Mouse (Mus musculus) liver, embryonic 14.5 days (tissue): ENCODE results near the gene Rnf144b. TPM values are rescaled to one million over a fixed set of nuclear protein-coding genes. Genes with fewer than 3 reads are reported as not detected.

Experiments used
- ATAC-seq: fragments of 200-750 bp; cut with Nextera tagmentation; 2 replicates; pipeline ENCODE4 v1.8.0; 2017; ENCODE audit warnings: moderate number of reproducible peaks, mild to moderate bottlenecking, moderate library complexity; ENCODE audit not compliant: insufficient read depth
- DNase-seq, 3 experiments: peaks; one replicate each; pipeline ENCODE4 v3.0.0-alpha.2; 2012 to 2013; ENCODE audit warnings: low read depth in 3 of 3, low spot score in 3 of 3
- H3K27ac ChIP-seq: fragments of 300-500 bp; sonication (generic); 2 replicates; pipeline ENCODE4 v1.5.1; 2014; ENCODE audit warnings: moderate library complexity, mild to moderate bottlenecking, control low read depth, inconsistent platforms
- H3K27me3 ChIP-seq: fragments of 300-500 bp; sonication (generic); 2 replicates; pipeline ENCODE4 v1.6.1; 2014; ENCODE audit warnings: mild to moderate bottlenecking, low read length, moderate library complexity; ENCODE audit not compliant: control insufficient read depth, insufficient read depth
- H3K36me3 ChIP-seq: fragments of 300-500 bp; sonication (generic); replicated peaks from 2 replicates; pipeline ENCODE4 v1.6.1; 2014; ENCODE audit warnings: low read depth; ENCODE audit not compliant: control insufficient read depth, insufficient read depth
- H3K4me1 ChIP-seq, 2 experiments: fragments of 200-500 bp in 1 of 2; fragments of 300-500 bp in 1 of 2; sonication (generic) in 1 of 2; replicated peaks; 2 replicates each; pipeline ENCODE4 v1.6.1; 2012 to 2014; ENCODE audit warnings: antibody characterized with exemption in 1 of 2, inconsistent platforms in 1 of 2, low read length in 1 of 2; ENCODE audit not compliant: control insufficient read depth in 2 of 2, insufficient read depth in 2 of 2
- H3K4me2 ChIP-seq: fragments of 300-500 bp; sonication (generic); 2 replicates; pipeline ENCODE4 v1.6.1; 2014; ENCODE audit warnings: low read depth, mild to moderate bottlenecking, control low read depth, moderate library complexity
- H3K4me3 ChIP-seq, 2 experiments: fragments of 200-500 bp in 1 of 2; fragments of 300-500 bp in 1 of 2; sonication (generic) in 1 of 2; 2 replicates each; pipeline ENCODE4 v1.5.1; 2012 to 2014; ENCODE audit warnings: low read depth in 2 of 2, low read length in 2 of 2, mild to moderate bottlenecking in 2 of 2, control low read depth in 1 of 2, inconsistent platforms in 1 of 2, moderate library complexity in 1 of 2; ENCODE audit not compliant: insufficient read depth in 1 of 2
- H3K9ac ChIP-seq: fragments of 300-500 bp; sonication (generic); replicated peaks from 2 replicates; pipeline ENCODE4 v1.6.1; 2014; ENCODE audit warnings: mild to moderate bottlenecking, control low read depth, moderate library complexity
- H3K9me3 ChIP-seq: fragments of 300-500 bp; sonication (generic); 2 replicates; pipeline ENCODE4 v1.6.1; 2016; ENCODE audit warnings: low read length, mixed read lengths; ENCODE audit not compliant: control insufficient read depth
- CTCF ChIP-seq: IDR thresholded peaks from 2 replicates; pipeline ENCODE4 v1.5.1; 2016; ENCODE audit warnings: antibody characterized with exemption, low read depth, control low read depth
- EP300 ChIP-seq: IDR thresholded peaks from 2 replicates; pipeline ENCODE4 v1.6.1; 2016; ENCODE audit warnings: antibody characterized with exemption, low read depth
- WGBS: fragments of 180-500 bp; shearing (Covaris S2); extraction: QIAGEN DNeasy Blood & Tissue Kit; methylation state at CpG from one replicate; pipeline ENCODE4 v1.1.7; 2014; ENCODE audit not compliant: insufficient replicate concordance; 5-methylcytosine and 5-hydroxymethylcytosine counted together
- polyA plus RNA-seq, 2 experiments: library from polyadenylated mRNA; depleted of rRNA in 1 of 2; stranded (reverse) in 1 of 2; unstranded in 1 of 2; fragments of >200 nt; fragmentation: Nextera tagmentation in 1 of 2; extraction: Ambion mirVana in 1 of 2; gene quantifications; 2 replicates each; pipeline versions ENCODE4 v1.2.1 to v1.2.3; 2012 to 2014

Gene Rnf144b
- polyA plus RNA-seq, 2 experiments, result 1.6 to 2.2 TPM

DNA sequence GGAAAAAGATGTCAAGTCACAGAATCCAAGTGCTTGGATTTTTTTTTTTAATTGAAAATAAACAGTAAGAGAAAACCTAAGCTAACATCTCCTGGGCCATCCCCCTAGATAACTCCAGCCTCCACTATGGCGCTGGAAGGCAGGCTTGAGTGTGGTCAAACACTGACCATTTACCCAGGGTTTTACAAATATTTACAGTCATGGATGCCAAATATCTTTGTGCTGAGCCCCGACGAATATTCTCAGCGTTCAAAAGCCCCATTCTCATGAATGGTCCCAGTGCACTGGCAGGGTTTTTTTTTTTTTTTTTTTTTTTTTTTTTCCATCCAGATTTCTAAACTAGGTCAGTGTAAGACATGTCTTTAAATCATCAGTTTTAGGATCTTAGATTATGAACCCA is 73.0 kb downstream of the Rnf144b start:
- DNase-seq (no peak), ATAC-seq (no peak)
- Histone ChIP-seq H3K9me3 (no peaks in the 10 kb centered on the region), H3K9ac (no peak overlapping the region), H3K4me2 (peak overlapping the region; percentile 66), H3K27me3 (peaks cover 14% of the 10 kb centered on the region), H3K27ac (no peak overlapping the region), H3K4me1 (peaks cover 0 to 12% of the 10 kb centered on the region in 2 experiments; a peak in 3 of 4 replicates), H3K36me3 (no peaks in the 10 kb centered on the region), H3K4me3 (no peak overlapping the region)
- 46% methylated on average over 4 of the region's 4 CpGs for whole genome bisulfite sequencing
- no peak for TF ChIP-seq EP300
- TF ChIP-seq CTCF, result no peak

DNA sequence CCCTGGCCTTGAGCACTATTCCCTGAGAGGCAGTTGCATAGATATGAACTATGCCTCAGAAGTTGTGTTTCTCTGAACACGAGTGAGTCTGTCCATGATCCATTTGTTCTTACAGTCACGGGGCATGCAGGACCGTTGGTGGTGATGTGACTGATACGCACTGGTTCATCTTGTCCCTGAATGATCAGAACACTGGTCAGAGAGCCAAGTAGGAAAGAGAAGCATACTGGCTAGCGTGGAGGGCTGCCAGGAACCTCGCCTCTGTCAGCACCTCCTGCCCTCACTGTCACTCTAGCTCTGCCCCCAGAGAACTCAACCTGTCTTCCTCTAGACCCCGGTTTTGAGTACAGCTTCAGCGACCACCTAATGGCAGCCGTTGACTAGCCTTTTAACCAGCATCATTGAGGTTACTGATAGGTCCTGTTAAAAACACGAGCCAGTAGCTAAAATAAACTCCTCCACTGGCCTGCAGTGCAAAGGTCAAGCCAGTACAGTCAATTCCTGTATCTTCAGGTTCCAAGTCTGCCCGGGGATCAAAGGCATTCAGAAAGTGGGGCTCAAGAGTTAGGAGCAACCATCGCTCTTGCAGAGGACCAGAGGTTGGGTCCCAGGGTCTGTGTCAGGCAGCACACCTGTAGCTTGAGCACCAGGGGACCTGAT is 77.7 kb downstream of the Rnf144b start:
- no peak overlapping the region for H3K9ac ChIP-seq
- DNase-seq (no peak), ATAC-seq (no peak)
- no peak overlapping the region for H3K4me3 ChIP-seq
- WGBS, result 60% methylated on average over 12 of the region's 12 CpGs
- peaks cover 0 to 6% of the 10 kb centered on the region in 2 experiments; a peak in 2 of 4 replicates for H3K4me1 ChIP-seq
- no peaks in the 10 kb centered on the region for H3K27me3 ChIP-seq
- H3K36me3 ChIP-seq, result no peaks in the 10 kb centered on the region
- no peak overlapping the region for H3K4me2 ChIP-seq
- H3K9me3 ChIP-seq, result no peaks in the 10 kb centered on the region
- no peak overlapping the region for H3K27ac ChIP-seq
- TF ChIP-seq CTCF, result no peak
- no peak for TF ChIP-seq EP300

DNA sequence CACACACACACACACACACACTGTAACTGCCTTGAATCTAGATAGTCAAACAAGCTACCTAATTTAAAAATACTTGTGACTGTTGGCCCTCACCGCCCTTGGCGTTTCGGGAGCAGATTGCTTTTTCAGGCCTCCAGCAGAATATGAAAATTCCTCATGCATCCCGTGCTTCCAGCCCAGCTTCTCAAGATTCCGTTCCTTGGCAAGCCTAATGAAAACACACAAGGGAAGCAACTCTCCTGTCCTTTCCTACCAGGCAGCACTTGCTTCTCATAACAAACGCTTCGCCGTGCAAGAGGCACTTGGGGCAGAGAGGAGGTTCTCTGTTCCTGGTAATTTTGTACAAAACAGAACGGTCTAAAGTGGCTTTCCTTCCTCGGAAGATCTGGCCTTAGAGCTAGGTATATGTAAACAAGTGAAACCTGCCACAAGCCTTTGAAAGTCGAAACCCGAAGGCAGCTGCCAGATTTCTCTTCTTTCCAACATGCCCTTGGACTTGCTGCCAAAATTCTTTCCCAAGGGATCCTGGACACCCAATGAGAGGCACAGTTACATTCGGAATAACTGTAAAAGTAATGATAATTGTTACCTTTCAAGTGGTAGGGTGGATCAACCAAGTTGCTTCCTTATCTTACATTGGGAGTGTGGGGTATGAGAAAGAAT is 79.6 kb downstream of the Rnf144b start:
- Histone ChIP-seq H3K4me2 (no peak overlapping the region), H3K36me3 (no peaks in the 10 kb centered on the region), H3K9ac (no peak overlapping the region), H3K9me3 (peaks cover 2% of the 10 kb centered on the region), H3K4me1 (peaks cover 0 to 5% of the 10 kb centered on the region in 2 experiments; a peak in 1 of 4 replicates), H3K27me3 (no peaks in the 10 kb centered on the region), H3K4me3 (no peak overlapping the region), H3K27ac (no peak overlapping the region)
- no peak for DNase-seq
- no peak for ATAC-seq
- WGBS, result 65% methylated on average over 13 of the region's 13 CpGs
- TF ChIP-seq EP300, result no peak
- TF ChIP-seq CTCF, result no peak

DNA sequence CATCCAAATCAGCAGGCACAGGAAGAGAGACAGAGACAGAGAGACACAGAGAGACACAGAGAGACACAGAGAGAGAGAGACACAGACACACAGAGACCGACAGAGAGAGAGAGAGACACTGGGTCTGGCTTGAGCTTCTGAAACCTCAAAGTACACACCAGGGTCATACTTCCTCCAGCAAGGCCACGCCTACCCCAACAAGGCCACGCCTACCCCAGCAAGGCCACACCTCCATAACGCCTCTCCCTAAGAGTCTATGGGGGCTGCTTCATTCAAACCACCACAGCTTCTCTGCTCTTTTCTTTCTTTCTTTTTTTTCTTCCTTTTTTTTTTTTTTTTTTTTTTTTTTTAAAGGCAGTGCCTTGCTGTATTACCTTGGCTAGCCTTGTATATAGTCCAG is 88.0 kb downstream of the Rnf144b start:
- no peaks in the 10 kb centered on the region for H3K36me3 ChIP-seq
- H3K9me3 ChIP-seq, result peaks cover 2% of the 10 kb centered on the region
- TF ChIP-seq CTCF (no peak), EP300 (no peak)
- no peak overlapping the region for H3K27ac ChIP-seq
- no peaks in the 10 kb centered on the region; a peak in 1 of 4 replicates for H3K4me1 ChIP-seq
- no peak overlapping the region for H3K4me3 ChIP-seq
- no peak overlapping the region for H3K4me2 ChIP-seq
- ATAC-seq (no peak), DNase-seq (no peak)
- WGBS, result 55% methylated on average over 4 of the region's 4 CpGs
- no peaks in the 10 kb centered on the region for H3K27me3 ChIP-seq
- no peak overlapping the region for H3K9ac ChIP-seq

DNA sequence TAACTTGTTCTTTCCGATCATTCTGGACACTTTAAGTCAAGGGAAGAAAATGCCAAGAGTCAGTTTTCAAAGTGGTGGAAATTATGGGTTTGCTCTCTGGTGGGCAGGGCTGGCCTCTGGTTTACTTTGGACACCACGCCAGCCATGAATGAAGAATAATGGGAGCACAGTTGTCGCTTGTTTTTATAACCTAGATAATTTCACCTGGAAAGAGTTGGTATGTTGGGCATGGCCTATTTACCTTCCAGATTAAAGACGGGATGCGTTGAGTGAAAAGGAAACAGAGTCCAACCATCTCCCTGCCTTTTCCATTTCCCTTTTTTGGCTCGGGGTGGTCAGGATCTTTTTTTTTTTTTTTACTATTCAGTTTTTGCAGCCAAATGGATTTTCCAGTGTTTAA is 88.5 kb downstream of the Rnf144b start:
- H3K27me3 ChIP-seq, result no peaks in the 10 kb centered on the region
- DNase-seq, result no peak
- TF ChIP-seq EP300, result no peak

More for the DNA sequence above, 88.5 kb downstream of the Rnf144b start:
- no peaks in the 10 kb centered on the region; a peak in 1 of 4 replicates for H3K4me1 ChIP-seq
- no peaks in the 10 kb centered on the region for H3K36me3 ChIP-seq
- WGBS, result 71% methylated on average over 6 of the region's 6 CpGs
- H3K27ac ChIP-seq, result no peak overlapping the region
- H3K9ac ChIP-seq, result no peak overlapping the region
- peaks cover 2% of the 10 kb centered on the region for H3K9me3 ChIP-seq
- no peak for ATAC-seq
- H3K4me2 ChIP-seq, result no peak overlapping the region
- H3K4me3 ChIP-seq, result no peak overlapping the region
